Mouse (Mus musculus) olfactory bulb, adult 2 months (tissue): ENCODE results near the gene Mptx1.

ENCODE experiments used
- CTCF ChIP-seq: fragments of 200-500 bp; IDR thresholded peaks from 2 replicates; pipeline ENCODE4 v1.5.1; 2012; ENCODE audit warnings: low read depth, mild to moderate bottlenecking, low read length, moderate library complexity; ENCODE audit not compliant: insufficient read depth
- POLR2A ChIP-seq: fragments of 200-500 bp; IDR thresholded peaks from 2 replicates; pipeline ENCODE4 v1.6.1; 2012; ENCODE audit warnings: mild to moderate bottlenecking, low read depth, low read length, moderate library complexity; ENCODE audit not compliant: insufficient read depth

- TF ChIP-seq CTCF (no peak), POLR2A (no peak)
Measured at GRCm38 (mm10) chr1:174373799-174374198, 43.5 kb downstream of the Mptx1 start.
